Mouse (Mus musculus) C2C12 (cell line): ENCODE results near the gene Ttll2.
"Not testable (repeated sequence)": the region's sequence is repeated elsewhere in the genome, so short reads cannot be mapped to it uniquely, and the experiment has no call there.

Experiments used
- CEBPB ChIP-seq: IDR thresholded peaks from one replicate; pipeline ENCODE4 v1.6.1; 2011; ENCODE audit warnings: low read depth, mild to moderate bottlenecking, control low read depth, moderate library complexity
- CTCF ChIP-seq: IDR thresholded peaks from one replicate; pipeline ENCODE4 v1.5.1; 2011; ENCODE audit not compliant: control insufficient read depth, insufficient read depth, insufficient read length
- FOSL1 ChIP-seq: IDR thresholded peaks from one replicate; pipeline ENCODE4 v1.8.0; 2011; ENCODE audit warnings: mild to moderate bottlenecking, low read length; ENCODE audit not compliant: poor library complexity, insufficient read depth, severe bottlenecking
- MAX ChIP-seq: IDR thresholded peaks from one replicate; pipeline ENCODE4 v1.6.1; 2011; ENCODE audit warnings: mild to moderate bottlenecking, control low read depth
- MYOD1 ChIP-seq: IDR thresholded peaks from one replicate; pipeline ENCODE4 v1.6.1; 2011; ENCODE audit warnings: low read depth; ENCODE audit not compliant: control insufficient read depth, insufficient read length
- MYOG ChIP-seq: IDR thresholded peaks from one replicate; pipeline ENCODE4 v1.6.1; 2011; ENCODE audit not compliant: control insufficient read depth, insufficient read length; ENCODE audit errors: extremely low read depth
- USF1 ChIP-seq: IDR thresholded peaks from one replicate; pipeline ENCODE4 v1.6.1; 2011; ENCODE audit warnings: low read depth, mild to moderate bottlenecking, control low read depth, moderate library complexity

GRCm38 (mm10) chr17:7388341-7388957 is 36.0 kb upstream of the Ttll2 start:
- TF ChIP-seq MYOG, CTCF, USF1, MAX, MYOD1, FOSL1, CEBPB: not testable (repeated sequence)
